Mouse (Mus musculus): ENCODE results near the gene Cdc14b. TPM values are rescaled to one million over a fixed set of nuclear protein-coding genes. Genes with fewer than 3 reads are reported as not detected.
A peak's percentile ranks its signal among the peaks of the same experiment; 100 is the strongest.

Cdc14b gene
- polyA plus RNA-seq, 1 experiment from 2014 or later: 4.5 TPM

DNA sequence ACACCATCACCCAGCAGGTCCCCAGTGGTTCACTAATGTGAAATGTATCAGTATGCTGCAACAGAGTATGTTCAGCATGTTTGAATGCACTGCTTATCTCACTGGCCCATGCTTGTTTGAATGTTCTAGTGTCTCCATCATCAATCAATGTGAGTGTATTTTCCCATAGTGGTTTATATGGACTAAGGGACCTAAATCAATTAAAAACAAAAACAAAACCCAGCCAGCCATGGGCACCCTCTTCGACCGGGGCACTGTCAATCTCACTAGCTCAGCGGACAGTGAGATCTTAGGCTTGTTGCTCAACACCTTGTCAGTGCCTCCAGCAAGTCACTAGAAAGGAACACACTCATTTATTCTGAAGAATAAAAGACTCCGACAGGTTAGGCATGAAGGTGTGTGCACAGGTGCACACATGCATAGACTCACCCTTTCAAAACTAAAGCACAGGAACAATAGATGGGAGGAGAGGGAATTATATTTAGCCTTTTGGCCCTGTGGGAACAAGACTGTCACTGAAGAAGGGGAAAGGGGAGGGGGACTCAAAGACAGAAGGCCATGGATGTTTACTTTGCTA, 30.3 kb downstream of the Cdc14b start:
- no peak overlapping the region for H3K4me2 ChIP-seq (ENCODE audit: low read depth, low read length)
- peak; percentile 27 for DNase-seq
- H3K4me3 ChIP-seq (ENCODE audit: low read depth, low read length): no peak overlapping the region
- no peak overlapping the region for H3K9ac ChIP-seq (replicated peaks)
- peaks cover 8% of the 10 kb centered on the region for H3K4me1 ChIP-seq (ENCODE audit: insufficient read depth)
- H3K27ac ChIP-seq (ENCODE audit: low read depth): no peak overlapping the region
- H3K9me3 ChIP-seq (ENCODE audit: low read length): no peaks in the 10 kb centered on the region
- ATAC-seq: peak; percentile 65
- no peaks in the 10 kb centered on the region for H3K27me3 ChIP-seq (ENCODE audit: insufficient read depth, low read length)
- 0 out of 2 replicates have a peak, but pooled peaks cover 6% of the 10 kb centered on the region for H3K36me3 ChIP-seq (replicated peaks; ENCODE audit: insufficient read depth, low read length)
- TF ChIP-seq CTCF (IDR thresholded peaks at IDR 0.05; ENCODE audit: low read depth): no peak
- no peak for TF ChIP-seq EP300 (IDR thresholded peaks at IDR 0.05; ENCODE audit: low read depth)
- WGBS (ENCODE audit: insufficient replicate concordance): 75% methylated on average over 4 of the region's 4 CpGs

DNA sequence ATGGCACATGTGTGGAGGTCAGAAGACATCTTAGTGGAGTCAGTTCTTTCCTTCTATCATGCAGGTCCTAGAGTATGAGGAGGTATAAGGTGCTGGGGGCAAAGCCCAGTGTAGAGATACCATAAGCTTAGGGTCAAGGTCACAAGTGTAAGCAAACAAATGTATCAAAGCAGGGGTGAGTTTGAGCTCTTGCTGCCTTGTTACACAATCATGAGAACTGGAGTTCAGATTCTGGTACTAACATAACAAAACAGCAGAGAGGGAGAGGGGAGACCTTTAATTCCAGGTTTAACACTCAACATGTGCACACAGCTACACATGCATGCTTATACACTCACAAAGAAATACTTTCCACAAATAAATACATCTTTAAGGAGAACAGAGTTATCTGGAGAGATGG, 32.4 kb downstream of the Cdc14b start:
- TF ChIP-seq EP300 (IDR thresholded peaks at IDR 0.05; ENCODE audit: low read depth): no peak
- no peak for TF ChIP-seq CTCF (IDR thresholded peaks at IDR 0.05; ENCODE audit: low read depth)
- Histone ChIP-seq H3K9ac (replicated peaks) (no peak overlapping the region), H3K4me3 (ENCODE audit: low read depth, low read length) (no peak overlapping the region), H3K27ac (ENCODE audit: low read depth) (no peak overlapping the region), H3K4me1 (ENCODE audit: insufficient read depth) (no peaks in the 10 kb centered on the region; the same call in 1 of the 2 replicates), H3K9me3 (ENCODE audit: low read length) (no peaks in the 10 kb centered on the region), H3K27me3 (ENCODE audit: insufficient read depth, low read length) (no peaks in the 10 kb centered on the region), H3K36me3 (replicated peaks; ENCODE audit: insufficient read depth, low read length) (0 out of 2 replicates have a peak, but pooled peaks cover 6% of the 10 kb centered on the region), H3K4me2 (ENCODE audit: low read depth, low read length) (no peak overlapping the region)
- ATAC-seq (no peak), DNase-seq (no peak)

DNA sequence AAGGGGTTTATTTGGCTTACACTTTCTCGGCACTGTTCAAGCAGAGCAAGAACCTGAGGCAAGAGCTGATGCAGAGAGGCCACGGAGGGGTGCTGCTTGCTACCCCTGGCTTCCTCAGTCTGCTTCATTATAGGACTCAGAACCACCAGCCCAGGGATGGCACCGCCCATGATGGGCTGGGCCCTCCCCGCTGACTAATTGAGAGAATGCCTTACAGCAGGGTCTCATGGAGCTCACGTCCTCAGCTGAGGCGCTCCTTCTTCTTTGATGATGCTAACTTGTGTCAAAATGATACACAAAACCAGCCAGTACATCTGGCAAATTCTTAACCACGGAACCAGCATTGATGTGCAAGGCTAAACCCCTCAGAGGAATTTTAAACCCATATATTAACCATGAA, 34.5 kb downstream of the Cdc14b start:
- DNase-seq: no peak
- no peak for ATAC-seq
- Histone ChIP-seq H3K4me2 (ENCODE audit: low read depth, low read length) (no peak overlapping the region), H3K27ac (ENCODE audit: low read depth) (no peak overlapping the region), H3K36me3 (replicated peaks; ENCODE audit: insufficient read depth, low read length) (0 out of 2 replicates have a peak, but pooled peaks cover 6% of the 10 kb centered on the region), H3K4me3 (ENCODE audit: low read depth, low read length) (no peak overlapping the region), H3K27me3 (ENCODE audit: insufficient read depth, low read length) (no peaks in the 10 kb centered on the region), H3K9ac (replicated peaks) (no peak overlapping the region), H3K9me3 (ENCODE audit: low read length) (no peaks in the 10 kb centered on the region), H3K4me1 (ENCODE audit: insufficient read depth) (peaks cover 5% of the 10 kb centered on the region; the same call in 1 of the 2 replicates)
- WGBS (ENCODE audit: insufficient replicate concordance): 74% methylated on average over 7 of the region's 7 CpGs
- TF ChIP-seq EP300 (IDR thresholded peaks at IDR 0.05; ENCODE audit: low read depth): no peak
- no peak for TF ChIP-seq CTCF (IDR thresholded peaks at IDR 0.05; ENCODE audit: low read depth)

DNA sequence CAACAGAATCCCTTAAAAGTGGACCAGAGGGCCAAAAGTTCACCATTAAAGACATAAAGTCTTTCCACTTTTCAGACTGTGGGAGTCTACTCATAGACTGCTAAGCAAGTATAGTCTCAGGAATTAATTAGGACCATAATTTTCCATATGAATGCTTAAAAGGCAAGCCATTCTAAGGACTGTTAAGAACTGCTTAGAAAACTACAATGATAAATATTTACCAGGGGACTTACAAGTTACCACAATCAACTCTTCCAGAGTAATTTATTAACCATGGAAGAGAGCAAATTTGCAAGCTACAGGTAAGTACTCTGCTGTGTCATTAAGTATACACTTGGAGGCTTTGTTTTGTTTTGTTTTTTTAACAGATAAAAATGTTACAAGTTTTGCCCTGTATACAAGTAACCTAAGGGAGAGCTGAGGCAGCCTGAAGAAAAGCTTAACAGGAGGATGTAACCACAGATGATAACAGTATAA, 37.4 kb downstream of the Cdc14b start:
- ATAC-seq: peak; percentile 84
- Histone ChIP-seq H3K27ac (ENCODE audit: low read depth) (peak overlapping the region; percentile 83), H3K9me3 (ENCODE audit: low read length) (no peaks in the 10 kb centered on the region), H3K4me2 (ENCODE audit: low read depth, low read length) (peak overlapping the region; percentile 24; the same call in 1 of the 2 replicates), H3K4me1 (ENCODE audit: insufficient read depth) (peaks cover 10% of the 10 kb centered on the region), H3K4me3 (ENCODE audit: low read depth, low read length) (no peak overlapping the region), H3K9ac (replicated peaks) (0 out of 2 replicates have a peak overlapping the region, but pooled peaks have one; percentile 6), H3K36me3 (replicated peaks; ENCODE audit: insufficient read depth, low read length) (0 out of 2 replicates have a peak, but pooled peaks cover 5% of the 10 kb centered on the region), H3K27me3 (ENCODE audit: insufficient read depth, low read length) (no peaks in the 10 kb centered on the region)
- no peak for DNase-seq
- TF ChIP-seq EP300 (IDR thresholded peaks at IDR 0.05; ENCODE audit: low read depth) (no peak), CTCF (IDR thresholded peaks at IDR 0.05; ENCODE audit: low read depth) (no peak)

DNA sequence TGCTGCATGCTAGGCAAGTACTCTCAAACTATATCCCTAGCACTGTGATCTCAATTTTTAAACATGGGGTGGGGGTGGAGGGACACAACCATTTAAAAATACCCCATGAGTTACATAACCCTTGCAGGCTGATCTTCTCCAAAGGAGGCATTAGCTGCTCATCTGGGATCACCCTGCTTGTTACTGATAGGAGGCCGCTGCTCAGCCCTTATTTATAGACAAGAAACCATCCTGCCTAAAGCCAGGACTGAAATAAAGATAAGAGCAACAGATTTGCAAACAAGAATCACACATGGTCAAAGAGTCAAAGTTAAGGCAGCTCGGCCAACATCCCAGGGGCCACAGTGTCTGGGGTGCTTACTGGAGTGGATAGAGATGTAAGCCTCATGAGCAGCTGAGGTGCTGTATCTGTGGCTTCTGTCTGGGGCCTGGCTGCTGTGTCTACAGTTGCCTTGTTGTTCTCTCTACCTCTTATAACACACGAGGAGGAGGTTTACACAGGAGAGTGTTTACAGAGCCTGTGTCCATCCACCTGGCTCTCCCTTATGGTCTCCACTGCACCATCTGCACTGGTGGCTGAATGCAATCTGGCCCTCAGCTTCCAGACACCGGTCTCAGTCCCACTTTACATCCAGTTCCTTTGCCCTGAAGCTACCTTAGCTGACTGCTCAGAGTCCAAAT, 38.0 kb downstream of the Cdc14b start:
- no peaks in the 10 kb centered on the region for H3K27me3 ChIP-seq (ENCODE audit: insufficient read depth, low read length)
- TF ChIP-seq EP300 (IDR thresholded peaks at IDR 0.05; ENCODE audit: low read depth) (no peak), CTCF (IDR thresholded peaks at IDR 0.05; ENCODE audit: low read depth) (no peak)
- DNase-seq: no peak
- WGBS (ENCODE audit: insufficient replicate concordance): 36% methylated on average over 4 of the region's 4 CpGs
- H3K9me3 ChIP-seq (ENCODE audit: low read length): no peaks in the 10 kb centered on the region
- H3K4me1 ChIP-seq (ENCODE audit: insufficient read depth): peaks cover 10% of the 10 kb centered on the region
- 0 out of 2 replicates have a peak overlapping the region, but pooled peaks have one; percentile 6 for H3K9ac ChIP-seq (replicated peaks)
- 0 out of 2 replicates have a peak, but pooled peaks cover under 1% of the 10 kb centered on the region for H3K36me3 ChIP-seq (replicated peaks; ENCODE audit: insufficient read depth, low read length)
- H3K4me2 ChIP-seq (ENCODE audit: low read depth, low read length): peak overlapping the region; percentile 24; the same call in 1 of the 2 replicates
- ATAC-seq: peak; percentile 75
- no peak overlapping the region for H3K4me3 ChIP-seq (ENCODE audit: low read depth, low read length)
- H3K27ac ChIP-seq (ENCODE audit: low read depth): peak overlapping the region; percentile 83

DNA sequence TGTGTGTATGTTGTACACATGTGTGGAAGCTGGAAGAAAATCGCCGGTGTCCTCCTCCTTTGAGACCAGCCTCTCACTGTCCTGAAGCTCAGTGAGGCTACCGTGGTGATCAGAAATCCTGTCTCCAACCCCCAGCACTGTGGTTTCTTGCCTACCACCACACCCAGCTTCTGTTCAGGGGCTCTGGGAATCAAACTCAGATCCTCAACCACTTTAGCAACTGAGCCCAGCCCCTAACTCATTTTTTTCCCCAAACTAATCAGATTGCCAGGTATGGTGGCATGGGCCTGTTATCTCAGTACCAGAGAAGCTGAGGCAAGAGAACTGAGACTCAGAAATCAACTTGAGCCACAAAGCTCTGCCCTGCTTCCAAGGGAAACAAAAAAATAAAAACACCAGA, 39.3 kb downstream of the Cdc14b start:
- no peak overlapping the region for H3K9ac ChIP-seq (replicated peaks)
- H3K27me3 ChIP-seq (ENCODE audit: insufficient read depth, low read length): no peaks in the 10 kb centered on the region
- H3K4me1 ChIP-seq (ENCODE audit: insufficient read depth): peaks cover 10% of the 10 kb centered on the region
- no peak overlapping the region for H3K4me3 ChIP-seq (ENCODE audit: low read depth, low read length)
- H3K36me3 ChIP-seq (replicated peaks; ENCODE audit: insufficient read depth, low read length): no peaks in the 10 kb centered on the region
- DNase-seq (no peak), ATAC-seq (no peak)
- no peak overlapping the region for H3K4me2 ChIP-seq (ENCODE audit: low read depth, low read length)
- WGBS (ENCODE audit: insufficient replicate concordance): 70% methylated on average over 3 of the region's 3 CpGs
- TF ChIP-seq EP300 (IDR thresholded peaks at IDR 0.05; ENCODE audit: low read depth) (no peak), CTCF (IDR thresholded peaks at IDR 0.05; ENCODE audit: low read depth) (no peak)
- H3K27ac ChIP-seq (ENCODE audit: low read depth): peak overlapping the region; percentile 83
- no peaks in the 10 kb centered on the region for H3K9me3 ChIP-seq (ENCODE audit: low read length)
